Mouse (Mus musculus): ENCODE measurements around the gene Tbcd. TPM values are rescaled to one million over a fixed set of nuclear protein-coding genes. Genes with fewer than 3 reads are reported as not detected.

Gene Tbcd
- total and polyA plus RNA-seq, 3 experiments = 5.8 to 47.6 (median 40.0) TPM

DNA sequence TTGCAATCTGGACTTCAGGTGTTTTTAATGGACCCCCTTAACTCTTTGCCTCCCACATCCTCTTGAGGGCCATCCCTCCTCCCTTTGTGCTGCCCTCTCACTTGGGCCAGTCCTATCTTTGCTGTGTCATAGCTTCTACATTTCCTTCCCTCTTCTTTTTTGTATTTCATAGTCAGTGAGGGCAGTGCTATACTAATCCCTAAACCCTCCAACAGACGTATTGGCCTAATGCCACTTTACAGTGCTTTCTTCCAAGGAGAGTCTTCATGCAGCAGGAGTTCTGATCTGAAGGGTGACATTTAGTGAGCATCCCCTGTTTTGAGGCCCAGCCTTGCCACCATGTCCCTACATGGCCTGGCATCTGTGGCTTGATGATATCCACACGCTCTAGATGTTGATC lies 69.0 kb downstream of the Tbcd start:
- TF ChIP-seq CTCF (IDR thresholded peaks at IDR 0.05; ENCODE audit: low read depth, low read length) = no peak
- no peak for TF ChIP-seq TAL1 (conservative IDR thresholded peaks at IDR 0.05; ENCODE audit: low read depth, low read length)
- no peak for TF ChIP-seq GATA1 (IDR thresholded peaks at IDR 0.05; ENCODE audit: borderline replicate concordance, low read length)
- no peak for TF ChIP-seq POLR2AphosphoS5 (IDR thresholded peaks at IDR 0.05; ENCODE audit: insufficient replicate concordance, low read depth, low read length)
- DNase-seq (ENCODE audit: low spot score) (no peak), ATAC-seq (ENCODE audit: extremely low read depth, insufficient number of reproducible peaks, low FRiP score, poor library complexity, severe bottlenecking) (no peak)
- Histone ChIP-seq H3K27me3 (ENCODE audit: insufficient read depth, low read length) (no peaks in the 10 kb centered on the region), H3K9me3 (replicated peaks) (no peaks in the 10 kb centered on the region), H3K36me3 (replicated peaks) (peaks cover 76% of the 10 kb centered on the region), H3K4me1 (ENCODE audit: insufficient read depth, low read depth, low read length) (peaks cover 20% of the 10 kb centered on the region), H3K4me3 (ENCODE audit: low read depth, low read length) (no peak overlapping the region)

DNA sequence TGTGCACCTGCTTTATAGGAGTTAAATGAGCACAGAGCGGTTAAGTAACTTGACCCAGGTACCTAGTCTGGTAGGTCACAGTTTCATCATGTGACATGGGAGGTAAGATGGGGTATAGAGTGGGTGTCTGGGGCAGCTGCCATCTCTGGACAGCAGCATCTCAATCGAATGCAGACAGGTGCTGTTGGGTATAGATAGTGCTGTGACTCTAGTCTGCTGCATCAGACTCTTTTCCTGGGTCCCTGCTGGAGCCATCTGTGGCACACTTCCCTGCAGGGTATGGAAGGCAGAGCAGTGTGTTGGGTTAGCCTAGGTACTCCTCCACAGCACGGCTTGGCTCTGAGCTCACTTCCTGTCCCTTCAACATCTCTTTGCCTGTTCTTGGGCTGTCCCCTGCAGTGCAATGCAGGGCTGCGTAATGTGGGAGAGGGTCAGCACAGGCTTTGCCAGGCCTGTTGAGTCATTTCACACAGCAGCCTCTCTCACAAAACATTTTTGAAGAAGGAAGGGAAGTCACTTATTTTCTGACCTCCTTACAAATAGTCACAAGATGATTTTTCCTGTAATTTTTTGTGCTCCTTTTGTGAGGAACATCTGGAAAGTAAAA lies 70.5 kb downstream of the Tbcd start:
- H3K4me3 ChIP-seq (ENCODE audit: low read depth, low read length) = no peak overlapping the region
- no peak for DNase-seq (ENCODE audit: low spot score)
- TF ChIP-seq GATA2 (IDR thresholded peaks at IDR 0.05; ENCODE audit: borderline replicate concordance, low read depth, low read length) = no peak
- no peak for TF ChIP-seq GATA1 (IDR thresholded peaks at IDR 0.05; ENCODE audit: borderline replicate concordance, low read length)
- no peak for TF ChIP-seq TAL1 (conservative IDR thresholded peaks at IDR 0.05; ENCODE audit: low read depth, low read length)
- TF ChIP-seq POLR2AphosphoS5 (IDR thresholded peaks at IDR 0.05; ENCODE audit: insufficient replicate concordance, low read depth, low read length) = no peak
- TF ChIP-seq CTCF (IDR thresholded peaks at IDR 0.05; ENCODE audit: low read depth, low read length) = no peak
- H3K27me3 ChIP-seq (ENCODE audit: insufficient read depth, low read length) = no peaks in the 10 kb centered on the region
- peaks cover 62% of the 10 kb centered on the region for H3K36me3 ChIP-seq (replicated peaks)
- H3K9me3 ChIP-seq (replicated peaks) = no peaks in the 10 kb centered on the region
- no peak for ATAC-seq (ENCODE audit: extremely low read depth, insufficient number of reproducible peaks, low FRiP score, poor library complexity, severe bottlenecking)
- peaks cover 20% of the 10 kb centered on the region for H3K4me1 ChIP-seq (ENCODE audit: insufficient read depth, low read depth, low read length)

DNA sequence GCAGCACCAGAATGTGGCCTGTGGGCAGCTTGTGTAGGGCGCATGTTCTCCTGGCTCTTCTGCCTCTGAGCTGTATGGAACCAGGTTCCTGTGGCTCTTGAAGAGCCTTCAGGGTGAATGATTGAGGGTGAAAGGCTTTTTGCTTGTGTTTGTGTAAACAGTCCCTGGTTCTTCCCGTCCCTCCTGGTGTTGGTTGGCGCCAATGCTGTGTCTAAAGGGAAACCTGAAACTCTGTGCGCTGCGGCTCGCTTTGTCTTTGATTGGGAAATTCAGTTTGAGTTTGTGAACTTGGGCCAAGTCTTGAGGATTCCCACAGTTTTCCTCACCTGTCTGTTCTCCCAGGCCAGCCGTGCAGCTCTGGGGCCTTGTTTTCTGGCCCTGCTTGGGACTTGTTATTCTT lies 72.4 kb downstream of the Tbcd start:
- no peak for TF ChIP-seq CTCF (IDR thresholded peaks at IDR 0.05; ENCODE audit: low read depth, low read length)
- TF ChIP-seq TAL1 (conservative IDR thresholded peaks at IDR 0.05; ENCODE audit: low read depth, low read length) = no peak
- no peak for TF ChIP-seq POLR2AphosphoS5 (IDR thresholded peaks at IDR 0.05; ENCODE audit: insufficient replicate concordance, low read depth, low read length)
- no peak for TF ChIP-seq GATA1 (IDR thresholded peaks at IDR 0.05; ENCODE audit: borderline replicate concordance, low read length)
- TF ChIP-seq GATA2 (IDR thresholded peaks at IDR 0.05; ENCODE audit: borderline replicate concordance, low read depth, low read length) = no peak
- Histone ChIP-seq H3K4me3 (ENCODE audit: low read depth, low read length) (no peak overlapping the region), H3K4me1 (ENCODE audit: insufficient read depth, low read depth, low read length) (peaks cover 18% of the 10 kb centered on the region), H3K9me3 (replicated peaks) (no peaks in the 10 kb centered on the region), H3K36me3 (replicated peaks) (peaks cover 55% of the 10 kb centered on the region), H3K27me3 (ENCODE audit: insufficient read depth, low read length) (no peaks in the 10 kb centered on the region)
- no peak for DNase-seq (ENCODE audit: low spot score)
- ATAC-seq (ENCODE audit: extremely low read depth, insufficient number of reproducible peaks, low FRiP score, poor library complexity, severe bottlenecking) = no peak

- H3K36me3 ChIP-seq (replicated peaks) = peaks cover 60% of the 10 kb centered on the region
- no peaks in the 10 kb centered on the region for H3K9me3 ChIP-seq (replicated peaks)
- ATAC-seq (ENCODE audit: extremely low read depth, insufficient number of reproducible peaks, low FRiP score, poor library complexity, severe bottlenecking) (no peak), DNase-seq (ENCODE audit: low spot score) (no peak)
- peaks cover 7% of the 10 kb centered on the region for H3K4me1 ChIP-seq (ENCODE audit: insufficient read depth, low read depth, low read length)
- no peaks in the 10 kb centered on the region for H3K27me3 ChIP-seq (ENCODE audit: insufficient read depth, low read length)
- TF ChIP-seq TAL1 (conservative IDR thresholded peaks at IDR 0.05; ENCODE audit: low read depth, low read length) (no peak), GATA1 (IDR thresholded peaks at IDR 0.05; ENCODE audit: borderline replicate concordance, low read length) (no peak), CTCF (IDR thresholded peaks at IDR 0.05; ENCODE audit: low read depth, low read length) (no peak), POLR2AphosphoS5 (IDR thresholded peaks at IDR 0.05; ENCODE audit: insufficient replicate concordance, low read depth, low read length) (no peak), GATA2 (IDR thresholded peaks at IDR 0.05; ENCODE audit: borderline replicate concordance, low read depth, low read length) (no peak)
- H3K4me3 ChIP-seq (ENCODE audit: low read depth, low read length) = no peak overlapping the region
These were observed 78.0 kb downstream of the Tbcd start for GRCm38 (mm10) chr11:121529747-121530146.

DNA sequence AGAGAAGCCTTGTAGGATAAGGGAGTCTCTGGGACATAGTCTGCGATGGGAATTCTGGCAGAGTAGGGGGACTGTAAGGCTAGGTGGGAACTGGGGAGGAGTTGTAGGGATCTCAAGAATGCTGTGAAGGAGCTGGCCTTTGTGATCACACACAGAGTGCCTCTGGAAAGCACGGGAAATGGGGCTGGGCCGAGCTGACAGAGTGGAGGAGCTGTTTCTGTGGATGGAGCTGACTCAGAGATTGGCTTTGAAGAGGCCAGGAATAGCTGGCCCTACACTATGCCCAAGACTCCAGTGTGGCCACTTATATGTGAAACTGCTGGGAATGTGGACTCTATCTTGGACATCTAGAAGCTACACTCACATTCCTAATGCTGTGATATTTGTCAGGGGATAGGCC lies 84.8 kb downstream of the Tbcd start:
- no peak for TF ChIP-seq CTCF (IDR thresholded peaks at IDR 0.05; ENCODE audit: low read depth, low read length)
- no peak for TF ChIP-seq POLR2AphosphoS5 (IDR thresholded peaks at IDR 0.05; ENCODE audit: insufficient replicate concordance, low read depth, low read length)
- no peak for TF ChIP-seq GATA1 (IDR thresholded peaks at IDR 0.05; ENCODE audit: borderline replicate concordance, low read length)
- TF ChIP-seq TAL1 (conservative IDR thresholded peaks at IDR 0.05; ENCODE audit: low read depth, low read length) = no peak
- TF ChIP-seq GATA2 (IDR thresholded peaks at IDR 0.05; ENCODE audit: borderline replicate concordance, low read depth, low read length) = no peak
- no peak for DNase-seq (ENCODE audit: low spot score)
- Histone ChIP-seq H3K9me3 (replicated peaks) (no peaks in the 10 kb centered on the region), H3K4me1 (ENCODE audit: insufficient read depth, low read depth, low read length) (no peaks in the 10 kb centered on the region), H3K4me3 (ENCODE audit: low read depth, low read length) (no peak overlapping the region), H3K27me3 (ENCODE audit: insufficient read depth, low read length) (no peaks in the 10 kb centered on the region), H3K36me3 (replicated peaks) (peaks cover 66% of the 10 kb centered on the region)
- no peak for ATAC-seq (ENCODE audit: extremely low read depth, insufficient number of reproducible peaks, low FRiP score, poor library complexity, severe bottlenecking)

DNA sequence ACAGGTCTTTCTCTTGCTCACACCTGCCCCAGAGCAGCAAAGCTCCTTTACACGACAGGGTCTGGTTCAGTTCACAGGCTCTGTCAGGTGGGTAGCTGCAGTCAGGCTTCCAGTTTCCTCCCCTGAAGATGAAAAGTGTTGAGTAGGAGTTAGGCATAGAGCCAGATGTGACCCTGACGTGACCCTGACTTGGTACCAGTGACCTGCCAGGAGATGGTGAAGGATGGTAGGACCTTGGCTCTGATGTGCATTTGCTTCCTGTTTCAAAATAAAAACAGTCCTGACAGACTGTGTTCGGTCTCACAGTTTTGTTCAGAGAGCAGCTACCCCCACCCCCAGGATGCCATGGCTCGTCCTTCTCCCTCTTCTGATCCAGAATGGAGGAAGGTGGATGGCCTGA lies 90.7 kb downstream of the Tbcd start:
- DNase-seq (ENCODE audit: low spot score) (no peak), ATAC-seq (ENCODE audit: extremely low read depth, insufficient number of reproducible peaks, low FRiP score, poor library complexity, severe bottlenecking) (no peak)
- peaks cover 53% of the 10 kb centered on the region for H3K4me1 ChIP-seq (ENCODE audit: insufficient read depth, low read depth, low read length)
- no peaks in the 10 kb centered on the region for H3K9me3 ChIP-seq (replicated peaks)
- no peak for TF ChIP-seq CTCF (IDR thresholded peaks at IDR 0.05; ENCODE audit: low read depth, low read length)
- no peaks in the 10 kb centered on the region for H3K27me3 ChIP-seq (ENCODE audit: insufficient read depth, low read length)
- H3K4me3 ChIP-seq (ENCODE audit: low read depth, low read length) = no peak overlapping the region
- peaks cover 59% of the 10 kb centered on the region for H3K36me3 ChIP-seq (replicated peaks)
